Mouse (Mus musculus): ENCODE measurements around the gene Elmod3. TPM values are rescaled to one million over a fixed set of nuclear protein-coding genes. Genes with fewer than 3 reads are reported as not detected.
A peak's percentile ranks its signal among the peaks of the same experiment; 100 is the strongest.

Elmod3 gene
- polyA plus RNA-seq, 1 experiment from 2014 or later, result 13.7 TPM

GRCm38 (mm10) chr6:72552171-72553078, 45.8 kb downstream of the Elmod3 start:
- Histone ChIP-seq H3K36me3 (replicated peaks) (no peaks in the 10 kb centered on the region), H3K4me1 (peaks cover 46% of the 10 kb centered on the region), H3K4me3 (peak overlapping the region; percentile 57), H3K9me3 (no peaks in the 10 kb centered on the region), H3K27me3 (ENCODE audit: poor library complexity, severe bottlenecking) (no peaks in the 10 kb centered on the region), H3K27ac (peak overlapping the region; percentile 90)
- WGBS, result 17% methylated on average over 27 of the region's 27 CpGs
- DNase-seq (ENCODE audit: extremely low spot score, low spot score), result peak; percentile 62

GRCm38 (mm10) chr6:72550503-72551100, 47.6 kb downstream of the Elmod3 start:
- Histone ChIP-seq H3K27ac (peak overlapping the region; percentile 90; the same call in 1 of the 2 replicates), H3K27me3 (ENCODE audit: poor library complexity, severe bottlenecking) (no peaks in the 10 kb centered on the region; the same call in 1 of the 2 replicates), H3K4me3 (no peak overlapping the region), H3K4me1 (peaks cover 46% of the 10 kb centered on the region), H3K9me3 (no peaks in the 10 kb centered on the region), H3K36me3 (replicated peaks) (no peaks in the 10 kb centered on the region)
- no peak for DNase-seq (ENCODE audit: extremely low spot score, low spot score)
- 89% methylated on average over 10 of the region's 10 CpGs for WGBS

GRCm38 (mm10) chr6:72550025-72550424, 48.2 kb downstream of the Elmod3 start:
- H3K4me3 ChIP-seq, result no peak overlapping the region
- no peak for DNase-seq (ENCODE audit: extremely low spot score, low spot score)
- WGBS, result 65% methylated on average over 6 of the region's 6 CpGs
- H3K4me1 ChIP-seq, result peaks cover 50% of the 10 kb centered on the region
- no peaks in the 10 kb centered on the region for H3K36me3 ChIP-seq (replicated peaks)
- peak overlapping the region; percentile 32; the same call in 1 of the 2 replicates for H3K27ac ChIP-seq
- H3K9me3 ChIP-seq, result no peaks in the 10 kb centered on the region
- no peaks in the 10 kb centered on the region; the same call in 1 of the 2 replicates for H3K27me3 ChIP-seq (ENCODE audit: poor library complexity, severe bottlenecking)

GRCm38 (mm10) chr6:72549041-72549580, 49.1 kb downstream of the Elmod3 start:
- H3K4me3 ChIP-seq, result no peak overlapping the region
- H3K27me3 ChIP-seq (ENCODE audit: poor library complexity, severe bottlenecking), result peaks cover 7% of the 10 kb centered on the region
- no peaks in the 10 kb centered on the region for H3K36me3 ChIP-seq (replicated peaks)
- H3K27ac ChIP-seq, result peak overlapping the region; percentile 32; the same call in 1 of the 2 replicates
- no peaks in the 10 kb centered on the region for H3K9me3 ChIP-seq
- no peak for DNase-seq (ENCODE audit: extremely low spot score, low spot score)
- WGBS, result 67% methylated on average over 9 of the region's 9 CpGs
- peaks cover 57% of the 10 kb centered on the region for H3K4me1 ChIP-seq

- 92% methylated on average over 3 of the region's 3 CpGs for WGBS
- no peak for DNase-seq (ENCODE audit: extremely low spot score, low spot score)
- no peak overlapping the region for H3K27ac ChIP-seq
- H3K4me1 ChIP-seq, result peaks cover 50% of the 10 kb centered on the region
- H3K27me3 ChIP-seq (ENCODE audit: poor library complexity, severe bottlenecking), result peaks cover 16% of the 10 kb centered on the region
- no peaks in the 10 kb centered on the region for H3K36me3 ChIP-seq (replicated peaks)
- H3K4me3 ChIP-seq, result no peak overlapping the region
- no peaks in the 10 kb centered on the region for H3K9me3 ChIP-seq
Measured at GRCm38 (mm10) chr6:72547862-72548261, 50.4 kb downstream of the Elmod3 start.

GRCm38 (mm10) chr6:72547121-72547520, 51.1 kb downstream of the Elmod3 start:
- Histone ChIP-seq H3K9me3 (no peaks in the 10 kb centered on the region), H3K27me3 (ENCODE audit: poor library complexity, severe bottlenecking) (peaks cover 16% of the 10 kb centered on the region), H3K4me1 (peaks cover 42% of the 10 kb centered on the region), H3K36me3 (replicated peaks) (no peaks in the 10 kb centered on the region), H3K4me3 (no peak overlapping the region), H3K27ac (no peak overlapping the region)
- WGBS, result 91% methylated on average over 2 of the region's 2 CpGs
- DNase-seq (ENCODE audit: extremely low spot score, low spot score), result no peak

GRCm38 (mm10) chr6:72545377-72545776, 52.8 kb downstream of the Elmod3 start:
- no peak for DNase-seq (ENCODE audit: extremely low spot score, low spot score)
- Histone ChIP-seq H3K9me3 (no peaks in the 10 kb centered on the region), H3K27me3 (ENCODE audit: poor library complexity, severe bottlenecking) (peaks cover 16% of the 10 kb centered on the region), H3K36me3 (replicated peaks) (no peaks in the 10 kb centered on the region), H3K4me3 (no peak overlapping the region), H3K4me1 (peaks cover 27% of the 10 kb centered on the region), H3K27ac (no peak overlapping the region)
- 51% methylated on average over 7 of the region's 7 CpGs for WGBS

GRCm38 (mm10) chr6:72544283-72544987, 53.8 kb downstream of the Elmod3 start, which contains the start of gene Capg:
Capg (plus strand) TSS chr6:72544391.
- 13% methylated on average over 23 of the region's 23 CpGs for WGBS
- Histone ChIP-seq H3K4me3 (peak within 1 kb of the TSS; percentile 36), H3K9me3 (no peaks in the 10 kb centered on the region), H3K27me3 (ENCODE audit: poor library complexity, severe bottlenecking) (peaks cover 16% of the 10 kb centered on the region), H3K36me3 (replicated peaks) (no peaks in the 10 kb centered on the region), H3K4me1 (peaks cover 18% of the 10 kb centered on the region), H3K27ac (peak within 1 kb of the TSS; percentile 60)
- DNase-seq (ENCODE audit: extremely low spot score, low spot score), result no peak

- no peak overlapping the region for H3K27ac ChIP-seq
- no peaks in the 10 kb centered on the region for H3K9me3 ChIP-seq
- 85% methylated on average over 12 of the region's 12 CpGs for WGBS
Measured at GRCm38 (mm10) chr6:72543265-72543850, 54.9 kb downstream of the Elmod3 start.

GRCm38 (mm10) chr6:72538562-72539031, 59.6 kb downstream of the Elmod3 start:
- H3K36me3 ChIP-seq (replicated peaks), result no peaks in the 10 kb centered on the region
- peak overlapping the region; percentile 64 for H3K4me3 ChIP-seq
- WGBS, result 2% methylated on average over 16 of the region's 16 CpGs
- no peaks in the 10 kb centered on the region for H3K9me3 ChIP-seq
- peaks cover 28% of the 10 kb centered on the region for H3K4me1 ChIP-seq
- peaks cover 3% of the 10 kb centered on the region for H3K27me3 ChIP-seq (ENCODE audit: poor library complexity, severe bottlenecking)
- peak; percentile 72 for DNase-seq (ENCODE audit: extremely low spot score, low spot score)
- H3K27ac ChIP-seq, result peak overlapping the region; percentile 85

More at GRCm38 (mm10) chr6:72543265-72543850, 54.9 kb downstream of the Elmod3 start:
- no peak for DNase-seq (ENCODE audit: extremely low spot score, low spot score)
- H3K4me3 ChIP-seq, result no peak overlapping the region
- peaks cover 16% of the 10 kb centered on the region for H3K27me3 ChIP-seq (ENCODE audit: poor library complexity, severe bottlenecking)
- peaks cover 20% of the 10 kb centered on the region for H3K4me1 ChIP-seq
- no peaks in the 10 kb centered on the region for H3K36me3 ChIP-seq (replicated peaks)

- H3K9me3 ChIP-seq, result no peaks in the 10 kb centered on the region
- H3K27ac ChIP-seq, result peak overlapping the region; percentile 85
- no peak for DNase-seq (ENCODE audit: extremely low spot score, low spot score)
- peaks cover 29% of the 10 kb centered on the region for H3K4me1 ChIP-seq
- WGBS, result 48% methylated on average over 10 of the region's 10 CpGs
- H3K27me3 ChIP-seq (ENCODE audit: poor library complexity, severe bottlenecking), result no peaks in the 10 kb centered on the region
- peak overlapping the region; percentile 64 for H3K4me3 ChIP-seq
- H3K36me3 ChIP-seq (replicated peaks), result no peaks in the 10 kb centered on the region
Measured at GRCm38 (mm10) chr6:72537998-72538500, 60.2 kb downstream of the Elmod3 start.

- DNase-seq (ENCODE audit: extremely low spot score, low spot score), result peak; percentile 77
- Histone ChIP-seq H3K27ac (peak overlapping the region; percentile 69), H3K4me1 (peaks cover 37% of the 10 kb centered on the region), H3K4me3 (peak overlapping the region; percentile 35), H3K9me3 (no peaks in the 10 kb centered on the region), H3K36me3 (replicated peaks) (no peaks in the 10 kb centered on the region), H3K27me3 (ENCODE audit: poor library complexity, severe bottlenecking) (no peaks in the 10 kb centered on the region)
- WGBS, result 3% methylated on average over 9 of the region's 9 CpGs
Measured at GRCm38 (mm10) chr6:72535165-72535564, 63.0 kb downstream of the Elmod3 start.

All from forebrain, embryonic 10.5 days (tissue).